Mouse (Mus musculus): ENCODE results near the gene Olfr13. TPM values are rescaled to one million over a fixed set of nuclear protein-coding genes. Genes with fewer than 3 reads are reported as not detected.
"Not testable (repeated sequence)": the region's sequence is repeated elsewhere in the genome, so short reads cannot be mapped to it uniquely, and the experiment has no call there.

The Olfr13 gene
- total RNA-seq (2021) = not detected

DNA sequence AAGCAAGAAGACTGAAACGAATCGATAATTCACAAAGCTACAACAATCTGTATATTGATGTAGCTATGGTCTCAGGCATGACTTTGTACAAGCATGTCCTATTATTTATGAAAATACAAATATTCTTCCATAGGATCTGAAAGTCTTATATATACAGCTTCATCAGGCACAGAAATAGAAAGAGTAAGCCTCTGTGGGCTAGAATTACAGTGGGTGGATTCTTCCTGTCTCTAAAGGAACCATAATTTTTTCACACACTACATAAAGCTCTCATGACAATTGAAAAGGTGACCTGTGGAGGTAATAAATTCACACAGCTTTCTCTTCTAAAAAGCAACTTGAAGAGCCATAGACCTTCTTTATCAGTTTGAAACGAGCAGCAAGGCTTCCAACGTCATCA, at the start of gene Olfr13:
Gene Olfr13, plus strand, starts transcription at position 301 of the 400 bp plus-strand sequence.
- DNase-seq (ENCODE audit: low spot score) = no peak
- intact Hi-C loops (cut with DNase I) = no loop called here

DNA sequence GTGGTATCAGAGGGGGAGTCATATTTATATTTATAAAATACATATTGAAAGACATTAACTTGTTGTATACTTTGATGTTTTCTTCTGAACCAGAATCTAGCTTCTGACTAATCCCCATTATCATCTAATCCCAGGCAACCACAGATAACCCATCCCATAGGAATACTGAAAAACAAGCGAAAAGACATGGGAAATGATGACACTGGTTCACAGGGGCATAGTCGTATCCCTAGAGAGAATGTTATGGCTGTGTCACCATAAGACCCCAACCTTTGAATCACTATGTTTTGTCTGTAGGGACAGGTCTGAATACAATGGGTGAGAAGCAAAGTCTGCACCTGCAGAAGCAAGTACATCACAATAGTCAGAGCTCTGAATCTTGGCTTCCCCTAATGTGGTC, 25.7 kb upstream of the Olfr13 start, which contains the start of gene Olfr237-ps1:
Gene Olfr237-ps1, plus strand, starts transcription at position 301 of the 400 bp plus-strand sequence.
- DNase-seq (ENCODE audit: low spot score); intact Hi-C loops (cut with DNase I): not testable (repeated sequence)

DNA sequence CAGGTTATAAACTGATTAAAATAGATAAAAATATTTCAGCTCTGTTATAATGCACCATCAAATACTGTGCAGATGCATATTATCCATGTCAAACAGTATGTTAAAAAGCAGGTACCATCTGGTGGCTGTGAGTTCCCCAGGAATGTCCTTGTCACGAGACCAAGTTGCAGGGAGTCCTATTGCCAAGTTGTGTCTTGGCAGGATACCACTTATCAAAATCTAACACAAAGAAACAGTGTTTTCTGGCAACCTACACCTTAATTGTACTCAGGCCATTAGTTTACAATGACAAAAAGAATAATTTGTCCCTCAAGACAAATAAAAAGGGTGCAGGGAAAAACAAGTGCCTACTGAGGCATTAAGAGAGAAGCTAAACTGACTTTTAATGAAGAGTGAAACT, 12.4 kb upstream of the Olfr13 start:
- DNase-seq (ENCODE audit: low spot score) = no peak
- intact Hi-C loops (cut with DNase I) = no loop called here

DNA sequence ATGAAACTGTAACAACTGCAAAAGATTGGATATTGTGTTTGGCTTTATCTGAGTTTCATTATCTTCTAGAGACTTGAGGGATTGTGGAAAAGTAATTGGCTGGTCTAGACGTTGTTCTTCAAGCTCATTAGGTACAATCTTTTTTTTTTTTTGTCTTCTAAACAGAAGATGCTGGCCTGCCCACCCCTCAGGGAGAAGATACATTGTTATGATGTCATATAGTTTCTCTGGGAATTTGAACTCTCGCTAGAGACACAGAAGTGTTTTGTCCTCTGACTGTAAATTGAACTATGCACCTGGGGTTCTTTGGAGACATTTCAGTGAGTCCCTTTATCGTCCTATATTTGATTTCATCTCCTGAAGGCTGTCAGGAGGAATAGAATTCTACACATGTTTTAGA, 9.0 kb upstream of the Olfr13 start, which contains the start of gene Olfr437:
Gene Olfr437, plus strand, starts transcription at position 301 of the 400 bp plus-strand sequence.
- intact Hi-C loops (cut with DNase I) = no loop called here

DNA sequence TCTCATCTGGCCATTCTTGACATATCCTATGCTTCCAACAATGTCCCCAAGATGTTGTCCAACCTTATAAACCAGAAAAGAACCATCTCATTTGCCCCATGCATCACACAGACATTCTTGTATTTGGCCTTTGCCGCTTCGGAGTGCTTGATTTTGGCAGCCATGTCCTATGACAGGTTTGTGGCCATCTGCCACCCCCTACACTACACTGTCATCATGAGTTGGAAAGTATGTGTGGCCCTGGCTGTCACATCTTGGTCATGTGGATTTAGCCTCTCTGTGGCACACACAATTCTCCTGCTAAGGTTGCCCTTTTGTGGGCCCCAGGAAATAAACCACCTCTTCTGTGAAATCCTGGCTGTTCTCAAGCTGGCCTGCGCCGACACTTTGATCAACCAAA, 4.7 kb upstream of the Olfr13 start:
- intact Hi-C loops (cut with DNase I) = no loop called here
- DNase-seq (ENCODE audit: low spot score) = no peak

More for the DNA sequence above, 9.0 kb upstream of the Olfr13 start, which contains the start of gene Olfr437:
- no peak for DNase-seq (ENCODE audit: low spot score)

DNA sequence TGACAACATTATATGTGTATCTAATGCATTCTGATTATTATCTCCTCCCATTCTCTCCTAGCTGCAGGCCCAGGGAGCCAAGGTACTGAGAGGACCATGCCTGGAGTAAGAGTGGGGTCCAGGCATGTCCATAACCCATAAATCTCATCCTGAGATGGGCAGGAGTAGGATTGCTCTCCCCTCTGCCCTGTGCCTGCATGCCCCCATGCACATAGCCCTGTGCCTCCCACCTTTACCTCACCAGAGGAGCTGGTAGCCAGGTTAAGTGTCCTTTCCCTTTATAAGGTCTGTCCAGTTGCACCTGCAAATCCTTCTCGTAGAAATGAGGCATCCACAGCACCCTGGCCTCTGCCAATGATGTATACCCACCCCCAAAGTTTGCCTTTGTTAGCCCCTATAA, 6.2 kb downstream of the Olfr13 start:
- intact Hi-C loops (cut with DNase I) = no loop called here
- no peak for DNase-seq (ENCODE audit: low spot score)

DNA sequence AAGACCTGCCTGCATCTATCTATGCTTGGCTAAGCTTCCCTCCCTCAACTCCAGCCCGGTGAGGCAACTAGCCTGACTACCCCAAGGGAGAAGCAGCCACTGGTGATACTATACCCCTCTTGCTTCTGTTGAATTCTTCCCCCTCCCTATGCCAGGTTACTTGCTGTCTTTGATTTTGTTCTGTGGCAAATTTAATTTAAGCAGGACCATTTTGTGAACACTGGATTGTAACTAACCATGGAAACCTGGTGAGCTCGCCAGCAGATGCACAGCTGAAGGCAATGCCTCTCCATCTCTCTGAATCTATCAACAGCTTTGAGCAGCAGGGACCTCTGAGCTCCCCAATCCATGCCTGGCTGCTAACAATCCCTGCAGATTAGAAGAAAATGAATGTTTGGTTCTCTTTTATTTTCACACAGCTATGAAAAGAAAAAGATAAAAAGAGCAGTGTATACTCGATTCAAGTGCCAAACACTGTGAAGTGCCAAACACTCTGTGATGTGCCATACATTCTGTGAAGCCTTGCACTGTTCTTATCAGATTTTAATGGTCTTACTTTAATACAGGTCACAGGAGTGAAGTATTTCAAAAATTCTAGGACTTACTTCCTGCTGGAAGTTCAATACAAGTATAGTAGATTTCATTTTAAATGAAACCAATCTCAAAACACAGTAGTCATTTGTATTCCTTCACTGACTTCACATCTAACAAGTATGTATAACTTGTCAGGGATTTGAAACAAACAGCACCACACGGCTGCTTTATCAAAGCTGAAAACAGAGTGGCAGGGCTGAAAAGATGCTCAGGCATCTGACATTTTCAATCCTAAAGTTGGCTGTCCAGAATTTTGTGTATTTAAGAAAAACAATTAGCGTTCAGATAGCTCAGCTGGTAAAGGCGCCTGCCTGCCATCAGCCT, 6.9 kb downstream of the Olfr13 start:
- DNase-seq (ENCODE audit: low spot score) = no peak
- intact Hi-C loops (cut with DNase I) = no loop called here

DNA sequence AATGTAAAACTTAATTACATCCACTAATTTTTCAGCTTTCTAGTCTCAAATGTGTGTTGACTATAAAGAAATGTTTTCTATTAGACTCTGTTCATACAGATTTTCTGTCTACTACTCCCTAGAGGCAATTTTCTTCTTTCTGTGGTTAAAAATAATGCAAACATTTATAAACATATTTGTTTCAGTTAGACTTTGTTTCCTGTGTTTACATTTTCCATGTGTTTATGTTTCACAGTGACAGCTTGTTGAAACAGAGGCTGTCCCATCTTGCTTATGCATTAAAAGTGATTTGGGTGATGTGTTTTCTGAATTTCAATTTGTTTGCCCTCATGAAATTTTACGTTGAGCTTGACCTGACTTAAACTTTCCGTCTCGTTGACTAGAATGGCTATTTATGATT, 19.0 kb downstream of the Olfr13 start:
- intact Hi-C loops (cut with DNase I) = no loop called here
- DNase-seq (ENCODE audit: low spot score) = no peak

DNA sequence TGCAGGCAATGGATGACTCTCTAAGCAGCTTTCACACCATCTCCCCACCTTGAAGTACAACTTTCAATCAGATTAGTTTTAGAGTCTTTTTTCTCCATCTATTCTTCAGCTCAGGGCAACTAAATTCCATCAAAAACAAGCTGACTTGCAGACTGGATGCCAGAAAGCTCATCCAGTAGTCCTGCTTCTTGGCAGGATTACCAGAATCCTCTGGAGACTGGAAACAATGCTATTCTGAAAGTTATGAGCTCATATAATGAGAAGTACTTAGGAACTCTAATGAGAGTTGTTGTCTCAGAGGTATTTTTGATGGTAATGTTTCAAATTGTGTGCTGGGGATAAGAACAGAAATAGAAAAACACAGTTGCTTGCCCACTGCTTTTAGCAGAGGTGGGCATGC, 24.8 kb downstream of the Olfr13 start, which contains the start of gene Olfr435:
Gene Olfr435, plus strand, starts transcription at position 366 of the 400 bp plus-strand sequence.
- intact Hi-C loops (cut with DNase I) = no loop called here
- DNase-seq (ENCODE audit: low spot score) = no peak

DNA sequence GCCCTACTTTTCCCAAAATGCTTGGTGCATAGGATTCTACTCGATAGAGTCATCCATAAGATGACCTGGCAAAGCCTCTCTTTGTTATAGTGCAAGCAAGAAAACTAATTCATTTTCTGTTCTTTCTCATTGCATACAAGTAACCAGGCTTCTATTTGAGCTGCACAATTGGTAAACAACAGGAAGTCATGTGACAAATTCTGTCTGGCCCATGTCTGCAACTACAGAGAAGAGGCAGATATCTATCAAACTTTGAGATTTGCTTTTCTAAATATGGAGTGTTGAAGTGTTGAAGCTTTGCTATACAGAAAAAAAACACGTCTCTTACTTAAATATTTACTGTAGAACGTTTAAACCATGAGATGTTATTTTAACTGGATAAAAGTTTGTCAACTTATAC, 26.2 kb downstream of the Olfr13 start:
- no peak for DNase-seq (ENCODE audit: low spot score)
- intact Hi-C loops (cut with DNase I) = no loop called here

DNA sequence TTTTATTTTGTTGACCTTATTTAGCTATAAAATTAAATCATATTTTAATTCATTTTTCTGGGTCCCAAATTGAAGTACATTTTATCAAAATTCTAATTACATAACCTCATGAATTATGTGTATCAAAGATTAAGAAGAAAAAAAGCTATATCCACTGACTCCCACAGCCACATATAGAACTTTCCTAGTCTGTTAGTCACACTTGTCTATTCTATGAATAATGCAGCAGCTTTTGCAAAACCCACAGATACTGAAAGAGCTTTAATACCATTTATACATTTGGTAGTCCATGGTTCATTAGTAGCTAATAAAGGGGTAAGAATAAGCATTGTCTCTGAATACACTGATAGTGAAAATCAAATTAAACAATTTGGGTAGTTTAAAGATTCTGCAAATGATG, 30.8 kb downstream of the Olfr13 start:
- intact Hi-C loops (cut with DNase I) = no loop called here

DNA sequence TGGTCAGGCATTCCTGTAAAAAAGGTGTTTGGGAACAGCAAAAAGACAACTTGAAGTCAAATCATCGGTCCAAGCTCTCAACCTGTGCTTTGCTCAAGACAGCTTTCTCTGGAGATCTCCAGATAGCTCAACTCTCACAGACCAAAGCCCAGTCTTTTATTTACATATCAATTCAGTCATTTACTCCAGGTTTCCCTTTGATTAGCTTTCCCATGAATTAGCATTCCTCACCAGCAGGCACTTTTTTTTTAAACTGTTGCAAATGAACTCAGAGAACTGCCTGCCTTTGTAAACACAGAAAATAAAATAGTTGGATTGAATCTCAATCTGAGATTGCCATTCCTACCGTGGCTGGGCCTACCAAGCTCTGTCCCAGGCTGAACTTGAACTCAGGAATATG, 33.4 kb downstream of the Olfr13 start:
- intact Hi-C loops (cut with DNase I) = no loop called here
- no peak for DNase-seq (ENCODE audit: low spot score)

More for the DNA sequence above, 30.8 kb downstream of the Olfr13 start:
- DNase-seq (ENCODE audit: low spot score) = no peak

DNA sequence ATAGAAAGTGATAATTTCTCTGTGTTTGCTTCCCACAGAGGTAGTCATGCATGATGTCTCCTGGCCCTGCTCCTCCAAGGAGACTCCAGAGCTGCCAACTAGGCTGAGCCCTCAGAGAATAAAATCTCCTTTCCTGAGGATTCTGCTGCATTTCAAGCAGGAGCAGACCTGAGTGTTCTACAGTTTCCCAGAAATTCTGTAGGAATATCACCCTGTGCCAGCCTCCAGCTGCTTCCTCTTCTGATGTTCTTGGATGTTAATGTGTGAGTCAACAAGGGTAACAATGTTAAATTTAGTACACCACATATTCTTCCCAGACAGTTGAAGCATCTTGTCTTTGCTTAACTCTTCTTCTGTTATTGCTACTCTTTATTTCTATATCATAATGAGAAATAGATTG, 40.9 kb downstream of the Olfr13 start, which contains the start of gene Olfr434:
Gene Olfr434, plus strand, starts transcription at position 149 of the 400 bp plus-strand sequence.
- intact Hi-C loops (cut with DNase I); DNase-seq (ENCODE audit: low spot score): not testable (repeated sequence)

Other genes with a start within 250 kb of the Olfr13 start
- gene Olfr444, start 223.1 kb upstream of the Olfr13 start, total RNA-seq (2021) = not detected
- not detected for gene Olfr441, start 65.8 kb upstream of the Olfr13 start, total RNA-seq (2021)
- gene Olfr237-ps1, start 25.6 kb upstream of the Olfr13 start, total RNA-seq (2021) = not detected
- gene Olfr437, start 8.9 kb upstream of the Olfr13 start, total RNA-seq (2021) = not detected
- gene Olfr435, start 25.0 kb downstream of the Olfr13 start, total RNA-seq (2021) = not detected
- not detected for gene Olfr434, start 40.9 kb downstream of the Olfr13 start, total RNA-seq (2021)
- not detected for gene Olfr47, start 59.4 kb downstream of the Olfr13 start, total RNA-seq (2021)
- 10 to 100 TPM; 12.1 to 12.4 TPM for gene Arhgef5, start 93.4 kb downstream of the Olfr13 start, total RNA-seq (2021)
- gene Nobox, start 137.4 kb downstream of the Olfr13 start, total RNA-seq (2021) = not detected

Measured in heart, postnatal 25 days (tissue).